Mouse (Mus musculus): ENCODE measurements around the gene Rgl2. TPM values are rescaled to one million over a fixed set of nuclear protein-coding genes. Genes with fewer than 3 reads are reported as not detected.

Rgl2 gene
- polyA plus RNA-seq, 1 experiment from 2014 or later, result 32.5 TPM

- no peak for ATAC-seq (ENCODE audit: low FRiP score)
- Histone ChIP-seq H3K36me3 (ENCODE audit: control insufficient read depth, insufficient read depth, low read length) (peaks cover 10% of the 10 kb centered on the region), H3K4me2 (replicated peaks; ENCODE audit: low read depth, low read length) (no peak overlapping the region), H3K4me3 (ENCODE audit: low read depth, low read length) (no peak overlapping the region), H3K27ac (ENCODE audit: low read depth, low read length) (no peak overlapping the region), H3K27me3 (ENCODE audit: control insufficient read depth, insufficient read depth, low read length) (no peaks in the 10 kb centered on the region), H3K4me1 (replicated peaks; ENCODE audit: control insufficient read depth, insufficient read depth, low read length) (peaks cover 20% of the 10 kb centered on the region), H3K9ac (ENCODE audit: low read depth, low read length) (no peak overlapping the region), H3K9me3 (ENCODE audit: control insufficient read depth, low read length) (no peaks in the 10 kb centered on the region)
- DNase-seq (ENCODE audit: low spot score), result no peak
- WGBS, result 82% methylated on average over 18 of the region's 18 CpGs
These were observed 11.6 kb upstream of the Rgl2 start for GRCm38 (mm10) chr17:33917656-33918292.

GRCm38 (mm10) chr17:33918293-33919203, 10.8 kb upstream of the Rgl2 start:
- Histone ChIP-seq H3K4me3 (ENCODE audit: low read depth, low read length) (peak overlapping the region; percentile 49; the same call in 1 of the 2 replicates), H3K9me3 (ENCODE audit: control insufficient read depth, low read length) (no peaks in the 10 kb centered on the region), H3K9ac (ENCODE audit: low read depth, low read length) (no peak overlapping the region), H3K36me3 (ENCODE audit: control insufficient read depth, insufficient read depth, low read length) (peaks cover 6% of the 10 kb centered on the region), H3K4me2 (replicated peaks; ENCODE audit: low read depth, low read length) (peak overlapping the region; percentile 86), H3K4me1 (replicated peaks; ENCODE audit: control insufficient read depth, insufficient read depth, low read length) (peaks cover 20% of the 10 kb centered on the region), H3K27me3 (ENCODE audit: control insufficient read depth, insufficient read depth, low read length) (no peaks in the 10 kb centered on the region), H3K27ac (ENCODE audit: low read depth, low read length) (0 out of 2 replicates have a peak overlapping the region, but pooled peaks have one; percentile 17)
- 64% methylated on average over 37 of the region's 37 CpGs for WGBS
- DNase-seq (ENCODE audit: low spot score) (no peak), ATAC-seq (ENCODE audit: low FRiP score) (no peak)

GRCm38 (mm10) chr17:33919351-33920281, 9.7 kb upstream of the Rgl2 start:
- DNase-seq (ENCODE audit: low spot score) (peak; percentile 46), ATAC-seq (ENCODE audit: low FRiP score) (no peak)
- peak overlapping the region; percentile 49 for H3K4me3 ChIP-seq (ENCODE audit: low read depth, low read length)
- WGBS, result under 1% methylated on average over 51 of the region's 52 CpGs
- H3K9me3 ChIP-seq (ENCODE audit: control insufficient read depth, low read length), result no peaks in the 10 kb centered on the region
- peaks cover 20% of the 10 kb centered on the region for H3K4me1 ChIP-seq (replicated peaks; ENCODE audit: control insufficient read depth, insufficient read depth, low read length)
- H3K27ac ChIP-seq (ENCODE audit: low read depth, low read length), result 0 out of 2 replicates have a peak overlapping the region, but pooled peaks have one; percentile 20
- peak overlapping the region; percentile 86 for H3K4me2 ChIP-seq (replicated peaks; ENCODE audit: low read depth, low read length)
- H3K27me3 ChIP-seq (ENCODE audit: control insufficient read depth, insufficient read depth, low read length), result no peaks in the 10 kb centered on the region
- H3K9ac ChIP-seq (ENCODE audit: low read depth, low read length), result peak overlapping the region; percentile 67
- H3K36me3 ChIP-seq (ENCODE audit: control insufficient read depth, insufficient read depth, low read length), result no peaks in the 10 kb centered on the region

GRCm38 (mm10) chr17:33920282-33921097, 8.9 kb upstream of the Rgl2 start:
- H3K9ac ChIP-seq (ENCODE audit: low read depth, low read length), result peak overlapping the region; percentile 67
- no peaks in the 10 kb centered on the region for H3K27me3 ChIP-seq (ENCODE audit: control insufficient read depth, insufficient read depth, low read length)
- ATAC-seq (ENCODE audit: low FRiP score) (peak; percentile 61), DNase-seq (ENCODE audit: low spot score) (peak; percentile 89)
- peak overlapping the region; percentile 86 for H3K4me2 ChIP-seq (replicated peaks; ENCODE audit: low read depth, low read length)
- under 1% methylated on average over 36 of the region's 36 CpGs for WGBS
- H3K36me3 ChIP-seq (ENCODE audit: control insufficient read depth, insufficient read depth, low read length), result no peaks in the 10 kb centered on the region
- H3K9me3 ChIP-seq (ENCODE audit: control insufficient read depth, low read length), result no peaks in the 10 kb centered on the region
- peaks cover 20% of the 10 kb centered on the region for H3K4me1 ChIP-seq (replicated peaks; ENCODE audit: control insufficient read depth, insufficient read depth, low read length)
- 0 out of 2 replicates have a peak overlapping the region, but pooled peaks have one; percentile 30 for H3K27ac ChIP-seq (ENCODE audit: low read depth, low read length)
- peak overlapping the region; percentile 49 for H3K4me3 ChIP-seq (ENCODE audit: low read depth, low read length)

GRCm38 (mm10) chr17:33921361-33921760, 8.0 kb upstream of the Rgl2 start:
- no peak for DNase-seq (ENCODE audit: low spot score)
- Histone ChIP-seq H3K9me3 (ENCODE audit: control insufficient read depth, low read length) (no peaks in the 10 kb centered on the region), H3K9ac (ENCODE audit: low read depth, low read length) (no peak overlapping the region), H3K36me3 (ENCODE audit: control insufficient read depth, insufficient read depth, low read length) (no peaks in the 10 kb centered on the region), H3K27me3 (ENCODE audit: control insufficient read depth, insufficient read depth, low read length) (no peaks in the 10 kb centered on the region), H3K4me3 (ENCODE audit: low read depth, low read length) (no peak overlapping the region), H3K4me2 (replicated peaks; ENCODE audit: low read depth, low read length) (no peak overlapping the region), H3K4me1 (replicated peaks; ENCODE audit: control insufficient read depth, insufficient read depth, low read length) (peaks cover 20% of the 10 kb centered on the region), H3K27ac (ENCODE audit: low read depth, low read length) (no peak overlapping the region)
- no peak for ATAC-seq (ENCODE audit: low FRiP score)
- 89% methylated on average over 7 of the region's 7 CpGs for WGBS

- Histone ChIP-seq H3K4me3 (ENCODE audit: low read depth, low read length) (no peak overlapping the region; the same call in 1 of the 2 replicates), H3K4me2 (replicated peaks; ENCODE audit: low read depth, low read length) (no peak overlapping the region), H3K27me3 (ENCODE audit: control insufficient read depth, insufficient read depth, low read length) (no peaks in the 10 kb centered on the region), H3K4me1 (replicated peaks; ENCODE audit: control insufficient read depth, insufficient read depth, low read length) (peaks cover 6% of the 10 kb centered on the region; the same call in 1 of the 2 replicates), H3K27ac (ENCODE audit: low read depth, low read length) (no peak overlapping the region), H3K9me3 (ENCODE audit: control insufficient read depth, low read length) (no peaks in the 10 kb centered on the region), H3K9ac (ENCODE audit: low read depth, low read length) (no peak overlapping the region), H3K36me3 (ENCODE audit: control insufficient read depth, insufficient read depth, low read length) (no peaks in the 10 kb centered on the region)
- DNase-seq (ENCODE audit: low spot score), result no peak
- no peak for ATAC-seq (ENCODE audit: low FRiP score)
- WGBS, result 83% methylated on average over 10 of the region's 10 CpGs
These were observed 4.6 kb upstream of the Rgl2 start for GRCm38 (mm10) chr17:33924577-33925283.

GRCm38 (mm10) chr17:33925406-33926116, 3.8 kb upstream of the Rgl2 start:
- Histone ChIP-seq H3K36me3 (ENCODE audit: control insufficient read depth, insufficient read depth, low read length) (no peaks in the 10 kb centered on the region), H3K9ac (ENCODE audit: low read depth, low read length) (no peak overlapping the region), H3K4me2 (replicated peaks; ENCODE audit: low read depth, low read length) (no peak overlapping the region), H3K4me3 (ENCODE audit: low read depth, low read length) (no peak overlapping the region), H3K27ac (ENCODE audit: low read depth, low read length) (no peak overlapping the region), H3K4me1 (replicated peaks; ENCODE audit: control insufficient read depth, insufficient read depth, low read length) (0 out of 2 replicates have a peak, but pooled peaks cover 5% of the 10 kb centered on the region), H3K27me3 (ENCODE audit: control insufficient read depth, insufficient read depth, low read length) (no peaks in the 10 kb centered on the region), H3K9me3 (ENCODE audit: control insufficient read depth, low read length) (no peaks in the 10 kb centered on the region)
- DNase-seq (ENCODE audit: low spot score) (no peak), ATAC-seq (ENCODE audit: low FRiP score) (no peak)
- WGBS, result 83% methylated on average over 20 of the region's 21 CpGs

Measured in hindbrain, embryonic 11.5 days (tissue).